Mouse (Mus musculus): ENCODE data around the gene Ugt1a6b.
A peak's percentile ranks its signal among the peaks of the same experiment; 100 is the strongest.

Ugt1a6b gene

DNA sequence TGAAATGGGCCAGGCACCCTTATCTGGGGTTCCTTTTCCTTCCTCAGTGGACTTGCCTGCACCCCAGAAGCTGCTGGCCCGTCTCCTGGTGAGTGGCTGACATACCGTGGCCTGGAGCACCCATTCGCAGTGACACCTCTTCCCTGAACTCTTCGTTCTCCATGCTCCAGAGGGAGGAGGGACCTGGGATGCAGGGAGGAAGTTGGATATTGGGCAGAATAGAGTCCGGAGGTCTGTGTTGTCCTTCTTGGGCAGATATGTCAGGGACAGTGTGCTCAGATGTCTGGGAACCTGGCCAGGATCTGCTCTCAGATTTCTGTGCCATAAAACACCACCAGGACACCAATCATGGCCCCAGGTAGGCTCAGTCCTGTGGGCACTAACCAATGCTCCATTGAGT, 137.0 kb downstream of the Ugt1a6b start:
- no peak for ATAC-seq (ENCODE audit: low TSS enrichment)

DNA sequence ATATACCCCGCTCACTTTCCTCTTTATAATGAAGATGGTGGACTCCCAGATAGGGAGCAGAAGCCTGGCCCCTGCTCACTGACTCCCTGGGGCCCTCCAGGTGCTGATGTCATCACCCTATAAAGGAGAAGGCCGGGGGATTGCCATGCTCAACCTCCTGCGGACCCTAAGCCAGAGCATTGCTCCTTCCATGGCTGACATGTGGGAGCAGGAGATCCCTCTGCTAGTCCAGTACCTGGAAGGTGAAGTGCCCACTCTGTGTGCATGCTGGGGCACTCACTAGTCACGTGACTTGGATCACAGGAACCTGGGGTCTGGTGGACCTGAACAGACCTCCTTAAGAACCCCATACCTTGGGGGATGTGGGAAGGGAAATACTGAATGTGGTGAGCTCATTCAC, 137.5 kb downstream of the Ugt1a6b start:
- ATAC-seq (ENCODE audit: low TSS enrichment), result no peak

DNA sequence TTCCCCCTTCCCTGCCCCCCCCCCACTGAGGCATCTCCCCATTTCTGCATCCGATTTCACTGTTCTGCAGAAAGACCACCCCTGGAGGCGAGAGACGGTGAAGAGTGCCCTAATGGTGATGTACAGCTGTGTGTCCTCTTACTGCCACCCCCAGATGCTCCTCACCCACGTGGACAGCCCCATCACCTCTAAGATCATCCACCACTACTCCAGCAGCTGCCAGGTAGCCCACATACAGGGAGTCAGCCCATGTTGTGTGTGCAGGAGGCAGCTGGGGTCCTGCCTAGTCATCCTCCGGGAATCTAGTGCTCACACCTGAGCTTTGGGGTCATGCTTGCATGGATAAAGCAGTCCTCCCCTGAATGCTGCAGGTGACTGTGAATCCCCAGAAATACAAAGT, 140.8 kb downstream of the Ugt1a6b start:
- no peak for ATAC-seq (ENCODE audit: low TSS enrichment)

DNA sequence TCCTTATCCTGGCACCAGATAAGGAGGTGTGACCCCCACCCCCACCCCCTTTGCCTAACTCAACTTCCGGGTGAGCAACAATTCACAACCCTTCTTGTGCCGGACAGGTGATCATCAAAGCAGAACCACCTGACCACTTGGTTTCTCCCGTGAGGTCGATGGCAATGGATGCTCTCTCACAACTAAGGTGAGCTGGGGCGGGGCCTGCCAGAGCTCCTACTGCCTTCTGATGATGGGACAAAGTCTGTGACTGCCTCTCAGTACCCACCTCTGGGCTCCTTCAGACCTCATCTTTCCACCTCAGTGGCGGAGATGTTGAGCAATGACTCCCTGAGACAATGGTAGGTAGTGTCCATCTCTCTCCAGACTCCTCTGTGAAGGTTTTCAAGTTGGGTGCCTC, 142.8 kb downstream of the Ugt1a6b start:
- no peak for ATAC-seq (ENCODE audit: low TSS enrichment)

DNA sequence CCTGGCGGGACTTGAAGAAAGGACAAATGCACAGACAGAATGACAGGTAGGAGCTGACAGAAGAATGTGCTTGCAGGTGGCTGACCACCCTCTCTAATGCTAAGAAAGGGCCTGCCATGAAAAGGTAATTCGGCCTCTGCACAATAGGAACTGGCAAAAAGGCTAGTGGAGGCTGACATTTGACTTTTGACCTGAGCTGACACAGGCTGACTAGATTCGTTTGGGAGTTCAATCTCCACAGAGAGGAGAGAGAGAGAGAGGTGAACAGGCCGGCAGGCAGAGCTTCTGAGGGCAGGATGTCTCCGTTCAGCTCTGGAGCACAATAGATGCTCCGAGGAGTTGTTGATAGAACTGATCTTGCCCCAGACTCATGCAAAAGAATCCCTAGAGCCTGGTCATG, 143.3 kb downstream of the Ugt1a6b start:
- ATAC-seq (ENCODE audit: low TSS enrichment), result no peak

DNA sequence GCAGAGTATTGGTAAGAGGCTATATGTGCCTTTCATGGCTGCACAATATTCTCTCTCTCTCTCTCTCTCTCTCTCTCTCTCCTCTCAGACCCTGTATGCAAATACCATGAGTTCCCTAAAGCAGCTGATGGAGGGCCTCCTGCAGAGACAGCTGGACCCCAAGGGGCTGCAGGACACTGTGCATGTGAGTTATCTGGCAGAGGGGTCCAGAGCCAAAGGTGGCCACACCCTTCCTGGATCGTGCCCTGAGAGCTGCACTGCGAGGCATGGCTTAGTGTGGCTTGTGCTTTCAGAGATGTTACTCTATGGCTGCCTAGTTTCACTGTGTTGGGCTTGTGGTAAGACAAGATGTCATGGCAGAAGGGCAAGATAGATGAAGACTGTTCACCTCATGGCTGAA, 144.6 kb downstream of the Ugt1a6b start:
- no peak for ATAC-seq (ENCODE audit: low TSS enrichment)

DNA sequence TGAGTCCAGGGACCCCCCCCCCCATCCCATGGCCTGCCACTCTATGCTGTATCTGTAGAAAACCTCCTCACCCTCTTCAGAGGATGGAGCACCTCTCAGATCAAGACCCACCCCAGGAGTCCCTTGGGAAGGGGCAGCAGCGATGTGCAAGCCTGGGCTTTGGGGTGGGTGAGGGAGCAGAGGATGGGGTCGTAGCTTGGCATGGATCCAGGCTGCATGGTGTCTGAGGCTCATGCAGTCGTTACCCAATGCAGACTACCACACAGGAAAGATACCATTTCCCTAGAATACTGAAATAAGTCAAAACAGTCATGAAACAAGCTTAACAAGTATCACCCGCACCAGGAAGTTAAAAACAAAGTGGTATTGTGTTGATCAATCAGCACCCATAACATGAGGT, 145.6 kb downstream of the Ugt1a6b start:
- no peak for ATAC-seq (ENCODE audit: low TSS enrichment)

DNA sequence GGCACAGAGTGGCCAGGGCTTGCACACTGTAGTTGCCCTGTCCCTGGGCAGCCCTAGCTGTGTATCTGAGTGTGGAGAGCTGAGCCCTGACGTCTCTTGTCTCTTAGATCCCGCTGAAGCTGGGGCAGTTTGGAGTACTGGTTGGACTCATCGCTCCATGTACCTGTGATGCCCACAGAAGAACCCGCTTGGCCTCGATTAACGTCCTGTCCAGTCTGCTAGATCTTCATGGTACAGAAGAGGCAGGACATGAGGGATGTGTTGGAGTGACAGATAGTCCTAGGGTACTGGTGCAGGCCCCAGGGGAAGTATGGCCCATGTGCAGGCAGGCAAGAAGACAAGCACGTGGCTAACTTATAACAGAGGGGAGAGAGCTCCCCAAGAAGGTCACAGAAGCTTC, 146.5 kb downstream of the Ugt1a6b start:
- no peak for ATAC-seq (ENCODE audit: low TSS enrichment)

DNA sequence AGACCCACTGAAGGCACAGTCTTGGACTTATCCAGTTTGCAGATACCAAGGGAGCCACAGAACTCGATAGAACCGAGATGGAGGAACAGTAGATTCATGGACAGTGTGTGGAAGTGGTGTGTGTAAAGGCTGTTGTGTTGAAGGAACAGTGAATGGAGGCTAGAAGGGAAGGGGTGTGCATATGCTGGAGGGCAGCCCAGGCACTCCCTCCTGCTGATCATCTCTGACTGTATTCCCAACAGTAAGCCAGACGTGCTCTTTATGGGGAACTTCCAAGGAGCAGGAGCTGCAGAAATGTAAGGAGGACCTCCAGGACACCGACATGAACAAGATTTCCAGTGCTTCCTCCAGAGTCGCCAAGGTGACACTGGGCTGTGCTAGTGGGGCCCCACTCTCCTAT, 147.0 kb downstream of the Ugt1a6b start:
- ATAC-seq (ENCODE audit: low TSS enrichment), result no peak

DNA sequence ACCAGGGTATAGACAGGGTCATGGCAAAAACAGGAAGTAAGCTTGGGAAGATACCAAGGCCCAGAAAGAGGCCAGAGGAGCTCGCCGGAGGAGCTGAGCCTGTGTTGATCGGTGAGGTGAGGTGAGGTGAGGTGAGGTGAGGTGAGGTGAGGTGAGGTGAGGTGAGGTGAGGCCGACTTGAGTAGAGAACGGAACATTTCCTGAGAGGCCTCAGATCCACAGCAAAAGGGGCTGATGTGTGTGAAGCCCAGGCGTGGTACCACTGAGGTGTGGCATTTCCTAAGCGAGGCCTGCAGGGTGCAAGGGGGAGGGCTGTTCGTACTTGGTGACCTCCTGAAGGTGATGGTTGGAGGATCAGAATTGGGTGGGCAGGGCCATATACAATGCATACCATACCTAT, 150.1 kb downstream of the Ugt1a6b start:
- ATAC-seq (ENCODE audit: low TSS enrichment), result no peak

DNA sequence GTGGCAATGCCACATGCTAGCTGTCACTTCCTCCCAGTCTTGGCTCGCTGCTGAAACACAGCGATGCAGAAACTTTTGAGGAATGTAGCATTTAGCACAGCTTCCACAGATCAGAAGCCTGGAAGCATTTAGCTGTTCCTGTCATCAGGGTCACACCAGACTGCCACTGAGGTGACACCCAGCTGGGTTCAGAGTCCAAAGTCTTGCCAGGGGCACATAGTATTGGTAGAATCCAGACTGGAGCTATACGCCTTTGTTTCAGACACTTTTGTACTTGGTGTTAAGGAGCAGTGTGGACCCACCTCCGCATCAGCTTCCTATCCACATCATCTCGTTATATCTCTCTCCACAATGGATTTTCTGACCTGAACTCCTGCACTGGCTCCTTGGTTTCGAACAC, 150.5 kb downstream of the Ugt1a6b start:
- no peak for ATAC-seq (ENCODE audit: low TSS enrichment)

DNA sequence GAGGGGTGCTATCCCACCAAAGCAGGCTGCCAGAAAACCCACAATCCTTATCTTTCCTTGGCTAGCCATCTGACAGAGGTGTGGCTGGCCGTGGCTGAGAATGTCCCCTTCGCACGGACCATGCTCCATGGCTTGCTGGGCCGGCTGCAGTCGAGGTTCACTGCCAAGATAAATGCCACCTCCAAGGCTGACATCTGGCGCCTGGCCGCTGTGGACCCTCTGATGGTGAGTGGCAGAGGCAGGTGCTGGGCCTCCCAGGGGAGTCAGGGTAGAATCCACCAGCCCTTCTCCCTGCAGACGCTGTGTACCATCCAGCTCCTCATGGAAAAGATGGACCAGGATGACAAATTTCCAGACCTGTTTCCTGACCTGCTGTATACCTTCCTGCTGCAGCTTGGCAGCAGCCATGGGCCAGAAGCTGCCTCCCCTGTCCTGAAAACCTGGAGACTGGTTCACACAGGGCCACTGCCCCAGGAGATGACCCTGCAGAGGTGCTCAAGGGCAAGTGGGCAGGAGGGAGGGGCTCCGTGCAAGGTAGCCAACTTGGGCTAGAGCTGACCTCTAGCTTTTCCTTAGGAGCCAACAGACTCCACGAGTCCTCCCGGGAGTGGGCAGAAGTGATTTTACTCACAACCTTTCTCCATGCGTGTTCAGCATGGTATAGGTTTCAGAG, 151.9 kb downstream of the Ugt1a6b start:
- ATAC-seq (ENCODE audit: low TSS enrichment), result no peak

DNA sequence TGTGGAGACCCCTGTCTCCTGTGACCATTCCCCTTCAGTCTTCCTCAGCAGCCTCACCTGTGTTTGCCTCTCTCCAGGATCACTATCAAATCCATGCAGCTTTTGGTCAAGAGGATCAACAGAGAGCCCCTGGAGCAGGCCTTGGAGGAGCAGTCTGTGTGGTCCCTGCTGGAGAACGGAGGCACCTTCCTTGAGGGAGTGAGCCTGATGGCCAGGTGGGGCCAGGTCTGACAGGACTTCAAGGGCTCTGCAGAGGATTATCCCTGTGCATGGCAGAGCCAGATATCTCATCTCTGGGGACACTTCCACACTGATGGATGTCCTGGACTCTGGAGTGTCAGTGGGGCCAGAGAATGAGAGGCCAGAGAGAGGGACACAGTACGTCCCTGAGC, 152.4 kb downstream of the Ugt1a6b start:
- ATAC-seq (ENCODE audit: low TSS enrichment), result no peak

DNA sequence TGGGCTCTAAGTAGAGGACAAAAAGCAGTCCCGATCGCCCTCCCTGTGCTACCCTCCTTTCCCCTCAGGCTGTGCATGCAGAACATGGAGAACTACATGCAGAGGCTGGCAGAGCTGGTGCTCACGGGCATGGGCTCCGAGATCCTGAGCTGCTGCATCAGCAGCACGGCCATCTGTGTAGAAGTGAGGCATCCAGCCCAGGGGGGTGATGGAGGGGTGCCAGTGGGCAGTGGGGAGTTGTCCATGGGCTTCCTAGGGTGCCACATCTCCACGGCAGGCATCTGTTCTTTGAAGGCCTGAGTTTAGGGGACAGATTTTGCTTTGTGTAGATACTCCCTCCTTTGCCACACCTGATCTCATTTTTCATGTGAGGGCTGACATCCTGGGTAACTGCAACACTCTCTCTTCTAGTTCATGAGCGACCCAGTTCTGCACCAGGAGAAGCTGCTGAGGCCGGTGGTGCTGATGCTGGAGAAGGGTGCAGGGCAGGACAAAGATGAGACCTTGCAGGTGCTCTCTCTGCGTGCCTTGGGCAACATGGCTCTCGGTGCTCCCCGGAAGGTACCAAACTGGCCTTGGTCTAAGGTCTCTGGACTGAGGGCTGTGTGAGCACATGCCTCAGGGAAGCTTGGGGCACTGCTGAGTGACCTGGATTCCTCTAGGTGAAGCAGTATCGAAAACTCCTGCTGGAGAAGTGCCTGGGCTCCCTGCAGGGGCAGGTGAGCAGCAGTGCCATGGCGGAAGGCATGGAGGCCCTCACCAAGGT, 153.1 kb downstream of the Ugt1a6b start:
- no peak; the same call in 1 of the 2 replicates for ATAC-seq (ENCODE audit: low TSS enrichment)

DNA sequence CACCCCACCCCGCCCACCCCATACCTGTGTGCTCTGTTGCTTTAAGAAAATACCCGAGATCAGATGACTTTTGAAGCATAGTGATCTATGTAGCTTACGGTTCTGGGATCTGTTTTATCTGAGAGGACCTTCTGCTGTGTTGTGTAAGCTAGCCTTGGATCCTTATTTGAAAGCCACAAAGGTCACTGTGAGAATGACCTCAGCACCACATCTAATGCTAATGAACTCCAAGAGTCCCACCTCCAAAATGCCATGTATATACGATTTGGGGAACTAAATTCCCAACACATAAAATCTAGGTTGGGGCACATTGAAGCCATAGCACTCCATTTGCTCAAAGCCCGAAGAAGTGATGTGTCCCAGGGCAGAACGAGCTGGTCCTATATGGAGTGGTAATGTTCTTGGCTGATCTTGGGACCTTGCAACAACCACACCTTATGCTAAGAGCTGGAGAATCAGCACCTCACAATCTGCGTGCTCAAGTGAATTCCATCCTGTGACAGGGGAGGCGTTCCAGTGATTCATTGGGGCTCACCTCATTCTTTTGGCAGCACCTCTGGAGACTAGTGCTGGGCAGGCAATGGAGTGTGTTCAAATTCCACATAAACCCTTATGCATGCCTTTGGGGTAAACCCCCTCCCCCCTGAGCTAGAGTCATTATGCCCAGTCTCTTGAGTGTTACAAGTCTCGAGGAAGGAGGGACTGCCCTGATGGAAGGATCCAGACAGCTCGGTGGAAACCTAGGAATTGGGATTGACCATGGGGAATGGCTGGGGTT, 154.0 kb downstream of the Ugt1a6b start:
- ATAC-seq (ENCODE audit: low TSS enrichment), result no peak

DNA sequence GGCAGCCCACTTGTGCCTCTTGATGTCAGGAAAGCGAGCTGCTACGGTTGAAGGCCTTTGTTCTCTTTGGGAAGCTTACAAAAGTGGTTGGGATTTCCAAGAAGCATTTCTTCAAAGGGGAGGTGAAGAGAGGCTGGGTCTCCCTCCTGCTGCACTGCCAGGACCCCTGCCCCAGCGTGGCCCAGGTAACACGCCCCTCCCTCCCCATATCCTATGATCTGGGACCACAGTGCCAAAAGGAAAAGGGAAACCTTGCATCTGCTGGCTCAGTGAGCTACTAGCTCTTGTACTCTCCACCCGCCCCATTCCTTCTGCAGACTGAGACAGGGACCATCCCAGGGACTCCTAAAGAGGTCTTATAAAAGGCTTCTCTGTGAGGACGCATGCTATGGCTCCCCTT, 154.6 kb downstream of the Ugt1a6b start:
- ATAC-seq (ENCODE audit: low TSS enrichment), result no peak

DNA sequence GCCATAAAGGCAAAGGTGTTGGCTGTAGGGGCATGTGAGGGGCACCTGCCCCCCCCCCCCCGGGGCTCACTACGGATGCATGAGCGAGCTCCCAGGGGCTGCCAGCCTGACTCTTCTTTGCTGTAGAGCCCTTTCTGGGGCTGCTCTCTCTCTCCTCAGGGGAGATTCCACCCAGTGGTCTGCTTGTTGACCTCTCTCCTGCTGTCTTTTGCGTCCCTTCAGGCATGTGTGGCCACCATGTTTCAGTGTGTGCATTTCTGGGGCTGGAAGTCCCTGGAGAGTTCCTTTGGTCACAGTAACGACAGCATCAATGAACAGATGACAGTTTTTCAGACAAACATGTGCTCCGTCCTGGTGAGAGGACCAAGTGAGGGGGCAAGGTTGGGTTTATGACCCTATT, 155.3 kb downstream of the Ugt1a6b start:
- no peak for ATAC-seq (ENCODE audit: low TSS enrichment)

DNA sequence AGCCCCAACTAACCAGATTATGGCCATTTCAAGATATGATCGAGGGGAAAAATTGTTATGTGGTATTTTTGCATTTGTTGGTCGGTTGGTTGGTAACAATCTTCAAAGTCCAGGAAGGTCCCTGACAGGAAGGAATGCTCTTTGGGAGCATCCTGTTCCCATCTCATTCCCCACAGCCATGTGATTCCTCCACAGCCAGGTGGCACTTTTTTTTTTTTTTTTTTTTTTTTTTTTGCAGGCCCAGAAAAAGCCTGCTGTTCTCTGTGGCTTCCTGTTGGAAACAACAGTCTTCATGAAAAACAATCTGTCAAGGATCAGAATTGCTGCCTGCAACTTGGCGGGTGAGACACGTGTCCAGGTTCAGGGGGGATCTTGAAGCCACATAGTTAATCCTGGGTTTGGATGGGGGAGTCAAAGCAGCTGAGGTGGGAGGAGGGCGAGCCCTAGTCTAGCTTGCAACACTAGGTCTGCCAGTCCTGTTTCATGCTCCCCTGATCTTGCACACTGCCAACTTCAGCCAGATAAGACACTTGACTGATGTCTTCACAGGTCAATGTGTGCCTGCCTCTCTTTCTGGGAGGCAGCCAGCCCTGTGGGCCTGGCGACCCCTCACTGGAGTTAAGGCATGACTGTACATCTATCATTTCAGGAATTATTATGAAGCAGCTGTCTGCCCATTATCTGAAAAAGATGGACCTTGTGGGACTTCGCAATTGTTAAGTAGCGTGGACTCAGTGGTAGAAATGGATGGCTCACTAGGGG, 156.0 kb downstream of the Ugt1a6b start:
- peak; percentile 18; the same call in 1 of the 2 replicates for ATAC-seq (ENCODE audit: low TSS enrichment)

DNA sequence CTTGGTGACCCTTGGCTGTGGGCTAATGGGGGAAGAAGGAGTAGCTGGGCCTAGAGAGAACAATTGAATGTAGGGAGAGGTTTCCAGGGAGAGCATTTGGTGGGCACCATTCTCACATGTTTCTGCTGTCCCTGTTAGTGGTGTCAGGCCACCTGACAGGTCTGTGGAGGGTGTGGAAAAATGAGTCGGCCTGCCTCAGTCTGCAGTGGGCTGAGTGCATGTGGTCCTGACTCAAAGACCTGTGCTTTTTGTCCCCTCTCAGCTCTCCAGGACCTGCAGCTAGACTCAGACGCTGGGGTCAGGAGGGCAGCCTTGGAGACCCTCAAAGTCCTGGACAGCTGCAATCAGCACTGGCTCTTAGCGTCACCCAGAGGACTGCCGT, 156.6 kb downstream of the Ugt1a6b start:
- ATAC-seq (ENCODE audit: low TSS enrichment), result no peak

DNA sequence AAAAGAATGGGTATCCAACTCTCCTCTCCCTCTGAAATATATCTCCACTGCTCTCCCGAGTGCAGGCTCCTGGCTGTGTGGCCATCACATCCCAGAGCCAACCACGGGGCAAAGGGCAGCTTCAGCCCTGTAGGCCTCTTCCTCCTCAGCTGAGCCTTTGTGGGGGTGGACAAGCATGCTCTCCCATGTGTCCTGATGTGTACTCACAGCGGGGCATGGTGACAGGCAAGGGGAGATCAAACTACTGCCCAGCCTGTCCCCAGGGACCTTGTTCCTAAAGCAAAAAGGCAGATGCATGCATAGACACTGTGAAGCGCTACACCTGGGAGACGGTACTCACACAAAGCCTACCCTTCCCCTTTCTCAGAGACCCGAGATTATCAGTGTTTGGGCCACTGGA, 157.1 kb downstream of the Ugt1a6b start:
- ATAC-seq (ENCODE audit: low TSS enrichment), result no peak

DNA sequence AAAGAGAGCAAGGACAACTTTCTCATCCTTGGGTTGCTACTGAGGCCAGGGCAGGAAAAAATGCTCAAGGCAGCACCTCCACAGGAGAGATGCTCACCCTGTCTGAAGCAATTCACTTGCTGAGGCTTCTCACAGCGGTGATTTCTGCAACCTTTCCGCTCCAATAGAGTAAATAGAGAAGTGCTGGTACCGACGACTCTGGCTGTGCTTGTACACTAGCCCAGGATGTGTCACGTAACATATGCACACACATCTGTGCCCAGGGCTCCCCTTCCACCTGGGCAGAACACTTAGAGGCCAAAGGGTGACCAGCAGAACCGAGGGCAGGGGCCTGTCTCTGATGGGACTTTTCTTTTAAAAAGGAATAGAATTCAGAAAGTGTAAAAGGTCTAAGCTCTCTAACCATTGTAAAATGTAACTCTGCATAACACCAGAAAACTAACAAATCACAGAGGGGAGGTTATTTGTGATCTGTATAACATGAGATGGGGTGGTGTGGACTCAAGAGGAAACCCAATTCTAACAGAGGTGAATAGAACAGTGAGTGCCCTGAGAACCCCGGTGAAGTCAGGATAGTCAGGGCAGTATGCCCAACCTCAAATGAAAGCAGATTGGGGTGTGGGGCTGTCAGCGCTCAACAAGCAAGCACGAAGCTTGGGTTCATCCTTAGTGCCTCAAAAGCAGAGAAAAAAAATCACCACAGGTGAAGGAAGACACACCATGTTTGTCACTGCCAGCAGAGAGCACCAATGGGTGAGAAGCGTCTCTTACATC, 157.7 kb downstream of the Ugt1a6b start:
- no peak for ATAC-seq (ENCODE audit: low TSS enrichment)

Measured in frontal cortex, adult (tissue).